Comparison of ENCODE assay signal across 8 mouse cellular contexts in genomic region chr6:134614723-134615648, GRCm38 (mm10). TPM values are rescaled to one million over a fixed set of nuclear protein-coding genes. Genes with fewer than 3 reads are reported as not detected.
DNase-seq lines count a peak whose midpoint lies in the region; ATAC-seq and TF ChIP-seq lines count a peak whose summit lies in the region.

No protein-coding gene starts in this region.

- TF ChIP-seq CTCF in olfactory bulb, adult 2 months (IDR thresholded peaks at IDR 0.05; ENCODE audit: insufficient read depth, low read depth, low read length): peak; percentile 65

- peaks cover 19% of the 10 kb centered on the region for H3K4me1 ChIP-seq in lung, embryonic 15.5 days
- H3K4me1 ChIP-seq in olfactory bulb, adult 2 months (ENCODE audit: control insufficient read depth, insufficient read depth, low read length): peaks cover 9% of the 10 kb centered on the region

- H3K9me3 ChIP-seq in lung, embryonic 15.5 days: no peaks in the 10 kb centered on the region

- H3K4me2 ChIP-seq in lung, embryonic 15.5 days: peak overlapping the region; percentile 47

- H3K4me3 ChIP-seq in lung, embryonic 15.5 days: peak overlapping the region; percentile 11
- no peak overlapping the region for H3K4me3 ChIP-seq in olfactory bulb, adult 2 months (ENCODE audit: insufficient read depth, low read depth, low read length)

- H3K36me3 ChIP-seq in lung, embryonic 15.5 days: no peaks in the 10 kb centered on the region

- H3K27ac ChIP-seq in lung, embryonic 15.5 days: peak overlapping the region; percentile 26
- no peak overlapping the region for H3K27ac ChIP-seq in olfactory bulb, adult 2 months (ENCODE audit: insufficient read depth, low read depth, low read length)

- no peak overlapping the region for H3K9ac ChIP-seq in lung, embryonic 15.5 days

- no peak for TF ChIP-seq POLR2A in olfactory bulb, adult 2 months (IDR thresholded peaks at IDR 0.05; ENCODE audit: insufficient read depth, low read depth, low read length)

- H3K27me3 ChIP-seq in lung, embryonic 15.5 days: no peaks in the 10 kb centered on the region

- peak; percentile 86 for DNase-seq in MN1 (ENCODE audit: low spot score)
- DNase-seq in cerebellum, adult 9-10 months: peak; percentile 92
- DNase-seq in forelimb bud, embryonic 11.5 days (ENCODE audit: low read depth, low spot score): peak; percentile 70
- DNase-seq in layer of hippocampus, adult 8-10 months (ENCODE audit: low spot score in 2 of 2): peak; percentile 81 to 89
- peak; percentile 47 to 49 for DNase-seq in thymus, adult 18-20 months

- 2% methylated on average over 16 of the region's 16 CpGs for WGBS in lung, embryonic 15.5 days
- 37% methylated on average over 16 of the region's 16 CpGs for WGBS in olfactory bulb, adult 2 months

- peak; percentile 84 to 95 for ATAC-seq in hematopoietic stem cell, adult 5-6 weeks (replicated peaks in 1 of 2; ENCODE audit: insufficient read depth in 1 of 2, low FRiP score in 2 of 2, low TSS enrichment in 1 of 2, low read depth in 1 of 2, poor library complexity in 2 of 2, severe bottlenecking in 2 of 2)
- peak; percentile 70; the same call in 1 of the 2 replicates for ATAC-seq in lung, embryonic 15.5 days (ENCODE audit: borderline replicate concordance, extremely low read depth, low FRiP score, low TSS enrichment)

RNA-seq across cellular contexts. Expression of gene Mansc1, which starts 17.3 kb away (rescaled TPM):
- 10.1 and 11.1 TPM in 2 replicates for total RNA-seq in hematopoietic stem cell, adult 5-6 weeks (2017)
- 10 to 100 TPM in 2 of 4 experiments, 1 to 10 TPM in 2; 8.0 to 11.6 (median 10.4) TPM for total RNA-seq in layer of hippocampus, adult 8-10 months (2022)
- polyA plus RNA-seq in lung, embryonic 15.5 days (2015; fragmentation: Nextera tagmentation; extraction: Ambion mirVana): 6.1 and 7.4 TPM in 2 replicates
- polyA plus RNA-seq in olfactory bulb, adult 2 months (2012; ENCODE audit: insufficient read depth, insufficient read length, low replicate concordance, missing spikeins): not detected in 2 replicates

RNA-seq across cellular contexts. Expression of gene Borcs5, which starts 24.3 kb away (rescaled TPM):
- total RNA-seq in hematopoietic stem cell, adult 5-6 weeks (2017): 7.8 and 8.5 TPM in 2 replicates
- 10 to 100 TPM; 32.1 to 39.9 (median 34.0) TPM for total RNA-seq in layer of hippocampus, adult 8-10 months (2022)
- 13.4 and 15.9 TPM in 2 replicates for polyA plus RNA-seq in lung, embryonic 15.5 days (2015; fragmentation: Nextera tagmentation; extraction: Ambion mirVana)
- polyA plus RNA-seq in olfactory bulb, adult 2 months (2012; ENCODE audit: insufficient read depth, insufficient read length, low replicate concordance, missing spikeins): not detected in 2 replicates

RNA-seq across cellular contexts. Expression of gene Lrp6, which starts 48.2 kb away (rescaled TPM):
- 72.1 and 75.6 TPM in 2 replicates for total RNA-seq in hematopoietic stem cell, adult 5-6 weeks (2017)
- total RNA-seq in layer of hippocampus, adult 8-10 months (2022): 10 to 100 TPM; 49.4 to 62.8 (median 50.2) TPM
- polyA plus RNA-seq in lung, embryonic 15.5 days (2015; fragmentation: Nextera tagmentation; extraction: Ambion mirVana): 22.3 and 24.7 TPM in 2 replicates
- polyA plus RNA-seq in olfactory bulb, adult 2 months (2012; ENCODE audit: insufficient read depth, insufficient read length, low replicate concordance, missing spikeins): 154 TPM in 1 of 2 replicates, not detected in the other
